Mouse (Mus musculus): ENCODE data around the gene Gpr176. TPM values are rescaled to one million over a fixed set of nuclear protein-coding genes. Genes with fewer than 3 reads are reported as not detected.

The Gpr176 gene
- total RNA-seq (2022), result 1 to 10 TPM; 4.2 to 5.8 (median 5.0) TPM

GRCm38 (mm10) chr2:118372901-118373571, at the start of gene Gpr176:
Gene Gpr176 (minus strand): TSS chr2:118373419.
- peak; percentile 15 for DNase-seq

GRCm38 (mm10) chr2:118422385-118422784, 49.2 kb upstream of the Gpr176 start:
- no peak for DNase-seq

DNA sequence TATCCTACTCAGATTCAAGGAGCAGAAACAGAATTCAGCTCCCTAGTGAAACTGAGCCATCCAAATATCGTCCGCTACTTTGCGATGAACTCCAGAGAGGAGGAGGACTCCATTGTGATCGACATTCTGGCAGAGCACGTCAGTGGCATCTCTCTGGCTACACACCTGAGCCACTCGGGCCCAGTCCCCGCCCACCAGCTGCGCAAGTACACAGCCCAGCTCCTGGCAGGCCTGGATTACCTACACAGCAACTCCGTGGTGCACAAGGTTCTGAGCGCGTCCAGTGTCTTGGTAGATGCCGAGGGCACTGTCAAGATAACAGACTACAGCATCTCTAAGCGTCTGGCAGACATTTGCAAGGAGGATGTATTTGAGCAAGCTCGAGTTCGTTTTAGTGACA, 48.7 kb upstream of the Gpr176 start:
- no peak for DNase-seq

DNA sequence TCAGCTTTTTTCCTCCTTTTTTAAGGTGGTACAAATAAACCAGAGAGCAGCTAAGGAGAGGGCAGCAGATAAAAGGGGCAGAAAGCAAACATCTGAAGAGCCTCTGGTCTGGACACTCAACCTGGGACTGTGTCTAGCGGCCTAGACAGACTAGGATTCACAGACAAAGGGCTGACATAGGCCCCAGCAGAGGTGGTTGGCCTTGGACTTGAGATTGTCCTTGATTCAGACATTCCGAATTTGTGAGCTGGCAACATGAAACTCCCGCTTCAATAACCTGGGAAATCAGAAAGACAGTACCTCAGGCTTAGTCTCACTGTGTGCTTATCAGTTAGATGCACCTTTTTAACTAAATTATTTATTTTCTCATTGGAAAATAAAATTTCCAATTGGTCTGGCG, 44.9 kb upstream of the Gpr176 start:
- peak; percentile 28 for DNase-seq

DNA sequence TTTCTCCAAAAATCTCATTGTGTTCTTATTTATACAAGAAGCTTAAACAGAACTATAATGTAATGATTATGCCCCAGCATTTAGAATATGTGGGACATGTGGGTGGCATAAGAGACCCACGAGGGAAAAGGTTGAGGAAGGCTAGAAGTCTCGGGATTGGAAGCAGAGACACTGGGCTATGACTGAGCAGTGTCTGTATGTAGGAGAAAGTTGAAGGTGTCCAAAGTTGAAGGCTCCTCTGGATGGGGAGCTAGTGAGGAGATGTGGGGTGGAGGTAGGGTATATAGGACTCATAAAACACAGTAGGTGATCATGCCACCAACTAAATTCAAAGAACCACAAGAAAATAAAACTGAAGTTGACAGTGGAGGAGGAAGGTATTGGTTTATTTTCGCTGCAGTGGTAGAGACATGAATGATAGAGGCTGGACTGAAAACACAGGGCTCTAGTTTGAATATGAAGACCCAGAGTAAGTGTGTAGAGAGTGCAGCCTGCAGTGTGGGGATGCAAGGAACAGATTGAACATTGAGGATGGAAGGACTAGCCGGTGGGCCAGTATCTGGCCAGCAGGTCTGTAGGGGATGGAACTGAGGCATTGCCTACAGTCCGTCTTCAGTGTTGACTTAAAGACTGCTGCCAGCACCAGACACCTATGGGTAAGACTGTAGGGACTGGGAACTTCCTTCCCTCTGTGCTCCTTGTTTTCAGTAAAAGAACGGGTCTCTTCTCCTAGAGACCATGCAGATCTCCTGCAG, 42.6 kb upstream of the Gpr176 start:
- no peak for DNase-seq

- no peak for DNase-seq
These were observed 39.6 kb upstream of the Gpr176 start for GRCm38 (mm10) chr2:118412821-118413220.

- no peak for DNase-seq
These were observed 35.2 kb upstream of the Gpr176 start for GRCm38 (mm10) chr2:118408336-118408895.

DNA sequence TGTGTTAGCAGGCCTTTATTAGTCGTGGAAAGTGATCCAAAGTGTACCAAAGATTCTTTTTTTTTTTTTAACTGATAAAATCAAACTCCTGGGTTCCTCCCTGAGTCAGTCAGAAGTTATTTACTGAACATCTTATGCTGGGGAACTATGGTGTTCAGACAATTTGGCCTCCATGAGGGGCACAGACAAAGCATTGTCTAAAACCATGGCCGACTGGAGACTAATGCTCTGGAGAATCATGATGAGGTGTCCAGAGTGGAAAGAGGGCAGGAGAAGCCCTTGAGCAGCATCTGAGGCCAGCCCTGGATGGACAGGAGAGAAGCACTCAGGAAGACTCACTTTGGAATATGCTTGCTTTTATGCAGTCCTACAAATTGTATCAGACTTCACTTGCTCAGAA, 33.6 kb upstream of the Gpr176 start:
- no peak for DNase-seq

DNA sequence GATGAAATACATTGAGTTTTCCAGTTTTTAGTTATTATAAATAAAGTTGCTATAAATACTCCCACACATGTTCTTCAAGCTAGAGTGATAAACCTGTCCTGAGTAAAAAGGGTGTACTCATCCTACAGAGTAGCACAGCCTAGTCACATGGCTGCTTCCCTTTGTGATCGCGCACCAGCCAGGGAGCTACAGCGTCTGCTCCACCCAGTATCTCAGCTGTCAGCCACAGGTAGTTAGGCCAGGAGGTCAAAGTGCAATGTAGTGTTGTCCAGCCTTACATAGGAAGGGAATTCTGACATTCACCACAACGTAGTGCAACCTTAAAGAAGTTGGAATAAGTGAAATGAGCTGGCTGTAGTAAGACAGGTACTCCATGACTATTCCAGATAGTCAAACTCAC, 32.3 kb upstream of the Gpr176 start:
- DNase-seq, result no peak

DNA sequence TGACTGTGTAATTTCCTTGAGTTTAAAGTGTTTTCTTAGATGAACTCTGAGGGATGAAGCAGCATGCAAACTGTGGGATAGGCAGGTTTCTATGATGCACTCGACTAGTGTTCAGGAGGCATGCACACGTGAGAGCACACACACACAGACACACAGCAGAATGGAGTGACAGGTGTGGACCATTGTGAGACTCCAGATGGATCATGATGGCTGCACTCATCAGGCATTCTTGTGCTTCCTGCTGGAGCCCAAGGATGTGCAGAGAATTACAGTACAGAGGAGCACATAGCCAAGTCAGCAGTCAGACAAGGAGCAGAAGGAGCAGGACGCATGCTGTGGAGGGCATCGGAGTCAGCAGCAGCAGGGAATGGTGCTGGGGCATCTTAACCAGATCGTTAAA, 31.1 kb upstream of the Gpr176 start:
- DNase-seq, result no peak

DNA sequence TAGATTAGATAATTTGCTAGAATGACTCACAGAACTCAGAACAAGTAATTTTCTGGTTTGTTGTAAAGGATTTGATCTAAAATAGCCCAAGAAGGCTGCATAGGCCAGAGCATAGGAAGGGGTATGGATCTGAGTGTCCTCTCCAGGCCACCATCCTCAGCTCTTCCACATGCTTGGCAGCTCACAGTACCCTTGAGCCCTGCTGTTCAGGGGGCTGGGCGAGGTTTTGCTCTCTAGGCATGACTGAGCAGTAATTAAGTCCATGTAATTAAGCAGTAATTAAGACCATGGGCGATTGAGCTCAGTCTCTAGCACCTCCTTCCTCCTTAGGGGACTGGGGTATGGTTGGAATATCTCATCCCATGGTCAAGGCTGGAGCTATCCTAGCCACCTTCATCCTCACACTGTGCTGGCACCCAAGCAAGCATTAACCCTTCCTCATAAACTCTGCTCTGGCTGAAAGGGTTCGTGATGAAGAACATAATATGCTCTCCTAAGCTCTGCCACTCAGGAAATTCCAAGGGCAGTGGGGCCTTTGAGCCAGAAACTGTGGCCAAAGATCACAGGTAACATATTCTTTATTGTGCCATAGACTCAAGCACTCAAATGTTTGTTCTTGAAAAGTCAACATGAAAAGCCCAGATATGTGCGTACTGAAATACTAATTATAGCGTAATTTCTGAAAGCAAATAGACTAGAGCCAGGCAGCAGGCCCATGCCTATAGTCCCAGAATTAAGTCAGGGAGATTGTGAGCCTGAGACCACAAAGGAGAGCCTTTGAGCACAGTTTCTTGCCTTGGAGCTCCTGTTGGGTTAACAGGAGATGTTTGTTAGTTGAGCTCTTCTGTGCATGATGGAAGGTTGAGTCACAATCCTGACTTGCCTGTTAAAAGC, 28.9 kb upstream of the Gpr176 start:
- DNase-seq, result no peak

- DNase-seq, result no peak
These were observed 26.5 kb upstream of the Gpr176 start for GRCm38 (mm10) chr2:118399751-118400150.

DNA sequence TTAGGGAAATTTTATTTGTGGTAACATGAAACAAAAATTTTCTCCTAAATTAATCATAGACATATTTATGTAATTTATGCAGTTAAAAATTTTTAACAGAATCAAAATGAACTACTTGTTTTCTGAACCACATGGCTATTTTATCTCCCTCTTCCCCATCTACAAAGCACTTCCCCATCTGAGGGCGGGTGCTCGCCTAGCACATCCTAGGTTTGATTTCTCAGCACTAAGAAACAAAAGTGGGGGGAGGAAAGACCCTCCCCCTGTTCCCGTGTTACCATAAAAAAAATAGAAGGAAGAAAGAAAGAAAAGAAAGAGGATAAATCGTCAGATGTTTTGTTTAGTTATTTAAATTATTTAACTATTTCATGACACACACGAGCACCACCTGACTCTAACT, 18.0 kb upstream of the Gpr176 start:
- DNase-seq, result no peak

GRCm38 (mm10) chr2:118390072-118390471, 16.9 kb upstream of the Gpr176 start:
- no peak for DNase-seq

DNA sequence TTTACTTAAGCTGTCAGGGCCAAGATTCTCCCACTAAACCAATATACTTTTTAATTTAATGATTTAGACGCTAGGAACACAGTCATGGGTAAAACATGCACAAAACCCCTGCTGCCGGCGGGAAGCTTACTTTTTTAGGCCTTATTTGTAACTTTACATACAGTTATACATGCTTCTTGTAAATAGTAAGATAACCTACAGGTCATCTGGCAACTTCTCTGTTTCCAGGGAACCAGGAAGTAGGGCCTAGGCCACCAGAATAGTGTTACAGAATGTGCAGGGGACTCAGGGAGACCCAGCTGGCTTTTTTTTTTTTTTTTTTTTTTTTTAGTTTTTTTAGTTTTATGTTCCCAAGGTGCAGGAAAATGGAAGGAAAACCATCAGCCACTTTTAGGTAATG, 16.4 kb upstream of the Gpr176 start:
- DNase-seq, result no peak

DNA sequence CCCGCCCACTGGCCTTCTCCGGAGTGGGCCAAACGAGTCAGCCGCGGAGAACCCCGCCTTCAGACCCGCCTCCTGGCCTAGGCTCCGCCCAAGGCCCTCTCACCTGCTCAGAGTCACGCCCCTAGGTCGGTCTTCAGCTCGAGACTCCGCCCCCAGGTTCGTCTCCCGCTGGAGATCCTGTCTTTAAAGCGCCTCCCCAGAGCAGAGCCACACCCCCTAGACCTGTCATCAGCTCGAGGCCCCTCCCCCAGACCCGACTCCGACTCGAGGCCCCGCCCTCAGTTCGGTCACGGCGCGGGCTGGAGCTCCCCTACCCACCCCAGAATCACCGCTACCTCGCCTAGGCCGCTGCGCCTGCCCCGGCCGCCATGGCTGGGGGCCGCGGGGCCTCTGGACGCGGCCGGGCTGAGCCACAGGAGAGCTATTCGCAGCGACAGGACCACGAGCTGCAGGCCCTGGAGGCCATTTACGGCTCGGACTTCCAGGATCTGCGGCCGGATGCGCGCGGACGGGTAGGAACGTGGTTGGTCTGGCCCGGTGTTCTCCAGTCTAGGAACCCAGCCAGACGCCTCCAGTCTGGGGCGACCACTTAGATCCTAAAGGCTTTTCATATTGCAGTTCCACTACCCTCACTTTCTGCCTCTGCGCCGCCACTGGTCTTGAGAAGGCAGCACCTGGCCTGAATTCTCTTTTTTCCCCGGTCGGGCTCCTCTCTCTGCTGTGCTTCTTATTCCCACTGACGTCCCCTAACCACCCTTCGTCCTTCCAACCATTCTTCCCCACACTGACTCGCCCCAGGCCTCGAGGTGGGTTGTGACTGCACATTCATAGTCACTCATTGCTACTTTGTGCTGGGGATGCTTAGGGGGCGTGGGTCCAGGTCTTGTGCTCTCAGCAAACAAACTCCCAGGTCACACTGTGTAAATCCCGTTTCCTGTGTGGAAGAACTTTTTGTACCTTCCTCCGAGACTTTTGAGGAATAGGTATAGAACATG, 15.4 kb upstream of the Gpr176 start, which contains the start of gene Eif2ak4:
Eif2ak4 (plus strand) TSS at position 278 of the 995 bp plus-strand sequence.
- DNase-seq, result peak; percentile 100

GRCm38 (mm10) chr2:118383387-118383786, 10.2 kb upstream of the Gpr176 start:
- no peak for DNase-seq

- DNase-seq, result no peak
These were observed 6.5 kb upstream of the Gpr176 start for GRCm38 (mm10) chr2:118379756-118380155.

GRCm38 (mm10) chr2:118375931-118376330, 2.7 kb upstream of the Gpr176 start:
- no peak for DNase-seq

- no peak for DNase-seq
These were observed 2.3 kb upstream of the Gpr176 start for GRCm38 (mm10) chr2:118375522-118375921.

GRCm38 (mm10) chr2:118373572-118374279, 507 bp upstream of the Gpr176 start:
- peak; percentile 52 for DNase-seq
